Mouse (Mus musculus) macrophage (primary cell): ENCODE data around the gene Popdc2. TPM values are rescaled to one million over a fixed set of nuclear protein-coding genes. Genes with fewer than 3 reads are reported as not detected.

Source experiments
- H3K27ac ChIP-seq: fragments of 350-480 bp; formaldehyde crosslinking; 2 replicates; pipeline ENCODE4 v1.9.0; 2021
- H3K36me3 ChIP-seq: fragments of 350-480 bp; formaldehyde crosslinking; 2 replicates; pipeline ENCODE4 v1.9.0; 2021; ENCODE audit errors: inconsistent target
- H3K4me3 ChIP-seq: fragments of 350-480 bp; formaldehyde crosslinking; 2 replicates; pipeline ENCODE4 v1.9.0; 2021; ENCODE audit errors: inconsistent target
- H3K79me2 ChIP-seq: fragments of 350-480 bp; formaldehyde crosslinking; 2 replicates; pipeline ENCODE4 v1.9.0; 2021; ENCODE audit errors: inconsistent target
- WGBS: methylation state at CpG from one replicate; pipeline ENCODE4 v1.1.7; 2026; ENCODE audit warnings: inconsistent platforms; ENCODE audit not compliant: missing documents; 5-methylcytosine and 5-hydroxymethylcytosine counted together
- polyA plus RNA-seq: library from polyadenylated mRNA; stranded (reverse); fragments of 250-400 nt; gene quantifications from 3 replicates; pipeline ENCODE4 v1.2.4, GENCODE M21; 2018; ENCODE audit warnings: inconsistent platforms

Popdc2 gene
- polyA plus RNA-seq, 1 experiment from 2014 or later, result not detected

GRCm38 (mm10) chr16:38394191-38394618, 32.2 kb downstream of the Popdc2 start:
- Histone ChIP-seq H3K4me3 (no peak overlapping the region), H3K36me3 (no peaks in the 10 kb centered on the region), H3K27ac (peak overlapping the region; percentile 48), H3K79me2 (no peaks in the 10 kb centered on the region)
- WGBS, result 42% methylated on average over 8 of the region's 8 CpGs

- Histone ChIP-seq H3K36me3 (no peaks in the 10 kb centered on the region), H3K27ac (peak overlapping the region; percentile 48), H3K4me3 (no peak overlapping the region), H3K79me2 (no peaks in the 10 kb centered on the region)
- 27% methylated on average over 6 of the region's 6 CpGs for whole genome bisulfite sequencing
These were observed 33.2 kb downstream of the Popdc2 start for GRCm38 (mm10) chr16:38395060-38395730.

DNA sequence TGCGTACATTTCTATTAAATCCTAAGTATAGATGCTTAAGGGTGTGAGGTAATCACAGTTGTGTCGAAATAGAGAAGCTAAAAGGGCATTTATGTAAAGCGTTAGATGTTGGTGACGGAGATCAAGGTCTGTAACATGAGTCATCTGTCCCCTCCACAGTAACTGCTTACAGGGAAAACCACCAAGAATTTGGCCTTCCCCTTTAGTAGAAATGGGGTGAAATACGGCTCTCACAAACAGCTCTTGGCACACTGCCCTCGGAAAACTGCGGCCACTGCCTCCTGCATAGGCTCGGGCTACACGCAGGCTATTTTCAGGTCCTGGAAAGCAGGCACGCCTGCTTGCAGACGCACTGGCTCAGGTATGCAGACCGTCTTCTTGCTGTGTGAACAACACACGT, 34.1 kb downstream of the Popdc2 start:
- Histone ChIP-seq H3K36me3 (no peaks in the 10 kb centered on the region), H3K4me3 (no peak overlapping the region), H3K79me2 (no peaks in the 10 kb centered on the region), H3K27ac (peak overlapping the region; percentile 48)
- WGBS, result under 1% methylated on average over 13 of the region's 13 CpGs

- Histone ChIP-seq H3K4me3 (no peak overlapping the region), H3K36me3 (no peaks in the 10 kb centered on the region), H3K79me2 (no peaks in the 10 kb centered on the region), H3K27ac (no peak overlapping the region)
- 89% methylated on average over 6 of the region's 6 CpGs for WGBS
These were observed 36.3 kb downstream of the Popdc2 start for GRCm38 (mm10) chr16:38398266-38398665.

GRCm38 (mm10) chr16:38399076-38399475, 37.1 kb downstream of the Popdc2 start:
- Histone ChIP-seq H3K79me2 (no peaks in the 10 kb centered on the region), H3K4me3 (no peak overlapping the region), H3K27ac (no peak overlapping the region), H3K36me3 (no peaks in the 10 kb centered on the region)
- WGBS, result 41% methylated on average over 3 of the region's 3 CpGs

DNA sequence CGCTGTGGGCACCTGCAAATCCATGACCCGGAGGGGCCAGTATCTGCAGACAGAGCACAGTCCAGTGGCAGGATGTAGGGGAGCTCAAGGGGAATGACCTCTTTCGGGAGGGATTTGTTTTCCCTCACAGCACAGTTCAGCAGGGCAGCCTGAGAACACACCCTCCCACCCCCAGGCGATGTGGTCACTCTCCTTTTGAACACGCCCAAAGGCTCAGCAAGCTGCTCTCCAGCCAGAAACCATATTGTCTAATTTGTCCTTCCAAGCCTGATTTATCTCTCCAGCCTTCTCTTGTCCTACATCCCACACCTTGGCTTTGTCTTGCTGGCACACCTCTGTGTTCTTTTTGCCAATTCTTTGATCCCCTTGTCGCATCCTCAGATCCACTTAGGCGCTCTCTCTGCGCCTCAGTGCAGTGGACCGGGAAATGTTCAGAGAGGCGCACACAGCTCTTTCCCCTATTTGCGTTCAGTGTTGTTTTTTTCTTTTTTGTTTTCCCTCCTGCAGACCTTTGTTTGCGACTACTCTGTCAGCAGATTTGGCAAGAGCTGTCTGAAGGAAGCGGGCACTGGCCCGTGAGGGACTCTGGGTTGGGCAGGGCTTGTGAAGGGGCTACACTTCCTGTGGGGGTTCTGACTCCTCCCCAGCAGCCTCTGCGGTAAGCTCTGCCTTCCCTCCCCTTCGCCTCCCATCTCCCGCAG, 37.7 kb downstream of the Popdc2 start:
- no peak overlapping the region for H3K27ac ChIP-seq

GRCm38 (mm10) chr16:38400311-38400960, 38.4 kb downstream of the Popdc2 start:
- H3K36me3 ChIP-seq, result no peaks in the 10 kb centered on the region

More for the DNA sequence above, 37.7 kb downstream of the Popdc2 start:
- 32% methylated on average over 17 of the region's 17 CpGs for WGBS
- H3K36me3 ChIP-seq, result no peaks in the 10 kb centered on the region
- H3K4me3 ChIP-seq, result no peak overlapping the region
- no peaks in the 10 kb centered on the region for H3K79me2 ChIP-seq

GRCm38 (mm10) chr16:38401468-38401867, 39.5 kb downstream of the Popdc2 start:
- no peak overlapping the region for H3K4me3 ChIP-seq
- H3K36me3 ChIP-seq, result no peaks in the 10 kb centered on the region
- no peak overlapping the region for H3K27ac ChIP-seq
- 90% methylated on average over 6 of the region's 6 CpGs for WGBS
- no peaks in the 10 kb centered on the region for H3K79me2 ChIP-seq

More at GRCm38 (mm10) chr16:38400311-38400960, 38.4 kb downstream of the Popdc2 start:
- Histone ChIP-seq H3K27ac (no peak overlapping the region), H3K4me3 (no peak overlapping the region), H3K79me2 (no peaks in the 10 kb centered on the region)
- 91% methylated on average over 9 of the region's 9 CpGs for WGBS

- Histone ChIP-seq H3K79me2 (no peaks in the 10 kb centered on the region), H3K36me3 (no peaks in the 10 kb centered on the region), H3K4me3 (no peak overlapping the region), H3K27ac (no peak overlapping the region)
- WGBS, result 4% methylated on average over 7 of the region's 7 CpGs
These were observed 41.6 kb downstream of the Popdc2 start for GRCm38 (mm10) chr16:38403639-38404038.

DNA sequence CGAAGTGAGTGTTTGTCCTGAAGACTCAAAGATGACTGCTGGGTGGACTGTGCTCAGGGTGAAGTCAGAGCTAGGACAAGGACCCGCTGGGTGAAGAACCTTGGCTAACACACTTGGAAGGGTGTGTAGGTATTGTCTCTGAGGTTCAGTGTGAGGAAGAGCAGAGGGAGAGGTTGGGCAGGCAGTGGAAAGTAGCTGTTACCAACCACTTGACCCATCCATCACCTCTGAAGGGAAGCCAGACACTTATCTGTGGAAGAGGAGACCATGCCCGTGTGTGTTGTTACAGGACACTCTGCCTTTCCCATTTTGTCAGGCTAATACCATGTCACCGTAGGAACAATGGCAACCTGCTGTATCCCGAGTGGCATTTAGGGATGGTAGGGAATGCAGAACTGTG, 44.3 kb downstream of the Popdc2 start:
- H3K4me3 ChIP-seq, result no peak overlapping the region
- 89% methylated on average over 5 of the region's 5 CpGs for WGBS

GRCm38 (mm10) chr16:38406708-38407107, 44.7 kb downstream of the Popdc2 start:
- Histone ChIP-seq H3K27ac (no peak overlapping the region), H3K79me2 (no peaks in the 10 kb centered on the region), H3K36me3 (no peaks in the 10 kb centered on the region), H3K4me3 (no peak overlapping the region)
- 76% methylated on average over 6 of the region's 6 CpGs for WGBS

More for the DNA sequence above, 44.3 kb downstream of the Popdc2 start:
- no peaks in the 10 kb centered on the region for H3K79me2 ChIP-seq
- no peaks in the 10 kb centered on the region for H3K36me3 ChIP-seq
- no peak overlapping the region for H3K27ac ChIP-seq

DNA sequence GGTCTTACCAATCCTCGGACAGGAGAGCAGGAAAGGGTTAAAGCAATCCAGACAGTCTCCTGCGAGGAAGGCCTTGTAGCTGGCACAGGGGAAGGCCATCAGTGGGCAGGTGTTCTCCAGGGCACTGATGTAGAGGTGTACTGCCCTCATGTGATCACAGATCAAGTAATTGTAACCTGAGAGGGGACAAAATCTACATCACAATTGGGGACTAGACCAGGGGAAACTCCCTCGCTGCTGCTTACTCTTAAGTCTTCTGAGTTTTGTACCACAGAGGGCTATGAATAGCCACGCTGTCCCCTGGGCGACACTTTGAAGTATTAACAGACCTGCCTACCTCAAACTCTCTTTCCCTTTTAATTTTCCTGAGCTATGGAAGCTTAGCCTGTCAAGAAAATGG, 45.6 kb downstream of the Popdc2 start:
- Histone ChIP-seq H3K27ac (no peak overlapping the region), H3K36me3 (no peaks in the 10 kb centered on the region), H3K79me2 (no peaks in the 10 kb centered on the region), H3K4me3 (no peak overlapping the region)
- 75% methylated on average over 5 of the region's 5 CpGs for WGBS

DNA sequence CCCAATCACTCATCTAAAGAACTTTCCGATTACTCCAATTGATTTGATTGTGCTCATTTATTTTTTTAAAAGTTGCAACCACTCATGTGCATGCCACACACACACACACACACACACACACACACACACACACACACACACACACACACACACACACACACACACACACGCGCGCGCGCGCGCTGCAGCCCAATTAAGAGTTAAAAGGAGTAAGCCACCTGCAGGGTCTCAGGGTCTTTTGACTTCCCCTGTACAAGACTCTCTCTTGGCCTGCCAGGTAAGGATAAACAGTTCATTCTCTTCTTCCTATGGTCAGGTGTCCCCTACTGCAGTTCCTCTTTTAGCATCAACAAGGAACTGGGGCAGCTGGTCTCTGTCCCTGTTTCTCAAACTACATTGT, 46.4 kb downstream of the Popdc2 start:
- Histone ChIP-seq H3K27ac (no peak overlapping the region), H3K36me3 (no peaks in the 10 kb centered on the region), H3K4me3 (no peak overlapping the region), H3K79me2 (no peaks in the 10 kb centered on the region)
- WGBS, result 100% methylated on average over 2 of the region's 8 CpGs

- WGBS, result 79% methylated on average over 5 of the region's 7 CpGs
- Histone ChIP-seq H3K4me3 (no peak overlapping the region), H3K27ac (no peak overlapping the region), H3K36me3 (no peaks in the 10 kb centered on the region), H3K79me2 (no peaks in the 10 kb centered on the region)
These were observed 52.9 kb downstream of the Popdc2 start for GRCm38 (mm10) chr16:38414953-38415352.

- H3K36me3 ChIP-seq, result no peaks in the 10 kb centered on the region
- H3K4me3 ChIP-seq, result no peak overlapping the region
- no peaks in the 10 kb centered on the region for H3K79me2 ChIP-seq
- 97% methylated on average over 2 of the region's 2 CpGs for WGBS
- H3K27ac ChIP-seq, result no peak overlapping the region
These were observed 63.4 kb downstream of the Popdc2 start for GRCm38 (mm10) chr16:38425374-38425773.
